Mouse (Mus musculus) lung, embryonic 14.5 days (tissue): Measurements from ENCODE around the gene Prkca. TPM values are rescaled to one million over a fixed set of nuclear protein-coding genes. Genes with fewer than 3 reads are reported as not detected.

Source experiments
- ATAC-seq: fragments of 200-750 bp; cut with Nextera tagmentation; 2 replicates; pipeline ENCODE4 v1.8.0; 2017; ENCODE audit warnings: mild to moderate bottlenecking, moderate TSS enrichment, moderate library complexity; ENCODE audit not compliant: insufficient read depth
- DNase-seq: peaks from one replicate; pipeline ENCODE4 v3.0.0-alpha.2; 2015
- H3K27ac ChIP-seq: fragments of 300-500 bp; sonication (generic); 2 replicates; pipeline ENCODE4 v1.5.1; 2014; ENCODE audit warnings: low read depth, mild to moderate bottlenecking, moderate library complexity
- H3K27me3 ChIP-seq: fragments of 300-500 bp; sonication (generic); 2 replicates; pipeline ENCODE4 v1.6.1; 2014; ENCODE audit warnings: low read length, control low read depth; ENCODE audit not compliant: insufficient read depth
- H3K36me3 ChIP-seq: fragments of 300-500 bp; sonication (generic); 2 replicates; pipeline ENCODE4 v1.6.1; 2014; ENCODE audit warnings: control low read depth; ENCODE audit not compliant: insufficient read depth
- H3K4me1 ChIP-seq: fragments of 300-500 bp; sonication (generic); 2 replicates; pipeline ENCODE4 v1.6.1; 2014; ENCODE audit warnings: antibody characterized with exemption, control low read depth; ENCODE audit not compliant: insufficient read depth
- H3K4me2 ChIP-seq: fragments of 300-500 bp; sonication (generic); 2 replicates; pipeline ENCODE4 v1.6.1; 2014; ENCODE audit warnings: mild to moderate bottlenecking
- H3K4me3 ChIP-seq: fragments of 300-500 bp; sonication (generic); 2 replicates; pipeline ENCODE4 v1.5.1; 2014; ENCODE audit warnings: low read depth, low read length
- H3K9ac ChIP-seq: fragments of 300-500 bp; sonication (generic); 2 replicates; pipeline ENCODE4 v1.6.1; 2014
- H3K9me3 ChIP-seq: fragments of 300-500 bp; sonication (generic); 2 replicates; pipeline ENCODE4 v1.6.1; 2016; ENCODE audit warnings: low read depth, low read length, control low read depth
- CTCF ChIP-seq: IDR thresholded peaks from 2 replicates; pipeline ENCODE4 v1.5.1; 2016; ENCODE audit warnings: antibody characterized with exemption, low read depth
- WGBS: fragments of 180-500 bp; shearing (Covaris S2); extraction: QIAGEN DNeasy Blood & Tissue Kit; methylation state at CpG from one replicate; pipeline ENCODE4 v1.1.7; 2014; 5-methylcytosine and 5-hydroxymethylcytosine counted together
- polyA plus RNA-seq: library from polyadenylated mRNA; unstranded; fragments of >200 nt; fragmentation: Nextera tagmentation; extraction: Ambion mirVana; gene quantifications from 2 replicates; pipeline ENCODE4 v1.2.1, GENCODE M21; 2014

The Prkca gene
- polyA plus RNA-seq, 1 experiment from 2014 or later = 11.8 TPM

- H3K4me3 ChIP-seq = no peak overlapping the region
- H3K27ac ChIP-seq = no peak overlapping the region
- H3K36me3 ChIP-seq = no peaks in the 10 kb centered on the region
- no peak overlapping the region for H3K9ac ChIP-seq
- WGBS = 72% methylated on average over 5 of the region's 5 CpGs
- H3K27me3 ChIP-seq = no peaks in the 10 kb centered on the region
- H3K9me3 ChIP-seq = no peaks in the 10 kb centered on the region
- ATAC-seq (no peak), DNase-seq (no peak)
- no peak overlapping the region for H3K4me2 ChIP-seq
- 0 out of 2 replicates have a peak, but pooled peaks cover 4% of the 10 kb centered on the region for H3K4me1 ChIP-seq
- no peak for TF ChIP-seq CTCF
Observed at GRCm38 (mm10) chr11:108309791-108310190, 33.9 kb downstream of the Prkca start.

- WGBS = 89% methylated on average over 5 of the region's 5 CpGs
- Histone ChIP-seq H3K4me1 (0 out of 2 replicates have a peak, but pooled peaks cover 4% of the 10 kb centered on the region), H3K9ac (no peak overlapping the region), H3K27me3 (no peaks in the 10 kb centered on the region), H3K27ac (no peak overlapping the region), H3K36me3 (no peaks in the 10 kb centered on the region), H3K4me3 (no peak overlapping the region), H3K9me3 (no peaks in the 10 kb centered on the region), H3K4me2 (no peak overlapping the region)
- ATAC-seq (no peak), DNase-seq (no peak)
- TF ChIP-seq CTCF = no peak
Observed at GRCm38 (mm10) chr11:108308253-108308652, 35.5 kb downstream of the Prkca start.

- TF ChIP-seq CTCF = no peak
- 50% methylated on average over 7 of the region's 7 CpGs for WGBS
- ATAC-seq = no peak
Observed at GRCm38 (mm10) chr11:108307258-108307657, 36.5 kb downstream of the Prkca start.

GRCm38 (mm10) chr11:108303787-108304186 lies 39.9 kb downstream of the Prkca start:
- H3K4me3 ChIP-seq = no peak overlapping the region
- no peak overlapping the region for H3K9ac ChIP-seq
- no peak overlapping the region for H3K27ac ChIP-seq
- H3K4me2 ChIP-seq = no peak overlapping the region
- DNase-seq (no peak), ATAC-seq (no peak)
- no peak for TF ChIP-seq CTCF
- H3K4me1 ChIP-seq = no peaks in the 10 kb centered on the region
- H3K9me3 ChIP-seq = no peaks in the 10 kb centered on the region
- 84% methylated on average over 4 of the region's 4 CpGs for WGBS
- H3K27me3 ChIP-seq = no peaks in the 10 kb centered on the region
- no peaks in the 10 kb centered on the region for H3K36me3 ChIP-seq

More at GRCm38 (mm10) chr11:108307258-108307657, 36.5 kb downstream of the Prkca start:
- Histone ChIP-seq H3K9ac (no peak overlapping the region), H3K4me1 (0 out of 2 replicates have a peak, but pooled peaks cover under 1% of the 10 kb centered on the region), H3K27me3 (no peaks in the 10 kb centered on the region), H3K9me3 (no peaks in the 10 kb centered on the region), H3K27ac (no peak overlapping the region), H3K4me2 (no peak overlapping the region), H3K36me3 (no peaks in the 10 kb centered on the region), H3K4me3 (no peak overlapping the region)
- DNase-seq = no peak

- H3K4me1 ChIP-seq = no peaks in the 10 kb centered on the region
- no peak overlapping the region for H3K4me2 ChIP-seq
- WGBS = 74% methylated on average over 10 of the region's 10 CpGs
- H3K4me3 ChIP-seq = no peak overlapping the region
- H3K9me3 ChIP-seq = no peaks in the 10 kb centered on the region
- DNase-seq = no peak
- no peaks in the 10 kb centered on the region for H3K27me3 ChIP-seq
- no peaks in the 10 kb centered on the region for H3K36me3 ChIP-seq
- no peak for TF ChIP-seq CTCF
- no peak overlapping the region for H3K9ac ChIP-seq
- ATAC-seq = no peak
- no peak overlapping the region for H3K27ac ChIP-seq
Observed at GRCm38 (mm10) chr11:108301796-108302490, 41.8 kb downstream of the Prkca start.

GRCm38 (mm10) chr11:108301036-108301435 lies 42.7 kb downstream of the Prkca start:
- WGBS = 85% methylated on average over 6 of the region's 6 CpGs
- DNase-seq = no peak
- ATAC-seq = no peak
- H3K4me3 ChIP-seq = no peak overlapping the region
- H3K4me2 ChIP-seq = no peak overlapping the region
- no peaks in the 10 kb centered on the region for H3K36me3 ChIP-seq
- no peaks in the 10 kb centered on the region for H3K4me1 ChIP-seq
- no peaks in the 10 kb centered on the region for H3K9me3 ChIP-seq
- TF ChIP-seq CTCF = no peak
- H3K27me3 ChIP-seq = no peaks in the 10 kb centered on the region
- H3K9ac ChIP-seq = no peak overlapping the region
- no peak overlapping the region for H3K27ac ChIP-seq

- Histone ChIP-seq H3K4me2 (no peak overlapping the region), H3K27me3 (no peaks in the 10 kb centered on the region), H3K9ac (no peak overlapping the region), H3K4me1 (no peaks in the 10 kb centered on the region), H3K36me3 (no peaks in the 10 kb centered on the region), H3K9me3 (no peaks in the 10 kb centered on the region), H3K4me3 (no peak overlapping the region), H3K27ac (no peak overlapping the region)
- no peak for TF ChIP-seq CTCF
- DNase-seq (no peak), ATAC-seq (no peak)
- WGBS = 100% methylated on average over 1 of the region's 1 CpGs
Observed at GRCm38 (mm10) chr11:108300443-108300842, 43.3 kb downstream of the Prkca start.
